Mouse (Mus musculus) fibroblast of lung, adult 2 months (primary cell): ENCODE data around the gene Tnk1.

Experiments used
- DNase-seq: peaks from one replicate; pipeline ENCODE4 v3.0.0-alpha.2; 2011; ENCODE audit warnings: low read depth

Tnk1 gene

DNA sequence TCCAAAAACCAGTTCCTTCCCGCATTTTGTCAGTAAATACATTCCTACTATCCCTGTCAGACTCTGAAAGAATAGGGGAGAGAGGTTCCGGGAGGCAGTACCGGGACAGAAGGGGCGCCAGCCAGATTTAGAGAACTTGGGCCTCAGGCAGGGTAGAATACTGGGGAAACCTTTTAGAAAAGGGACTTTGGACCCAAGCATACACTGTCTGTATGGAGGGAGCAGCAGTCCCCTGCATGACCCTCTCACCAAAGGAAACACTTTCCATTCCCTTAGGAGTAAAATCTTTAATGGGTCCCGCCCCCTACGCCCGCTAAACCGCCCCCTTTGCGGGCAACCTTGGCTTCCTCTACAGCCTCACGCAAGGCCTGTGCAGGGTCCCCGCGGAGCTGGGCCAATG is 55.2 kb downstream of the Tnk1 start:
- no peak for DNase-seq

DNA sequence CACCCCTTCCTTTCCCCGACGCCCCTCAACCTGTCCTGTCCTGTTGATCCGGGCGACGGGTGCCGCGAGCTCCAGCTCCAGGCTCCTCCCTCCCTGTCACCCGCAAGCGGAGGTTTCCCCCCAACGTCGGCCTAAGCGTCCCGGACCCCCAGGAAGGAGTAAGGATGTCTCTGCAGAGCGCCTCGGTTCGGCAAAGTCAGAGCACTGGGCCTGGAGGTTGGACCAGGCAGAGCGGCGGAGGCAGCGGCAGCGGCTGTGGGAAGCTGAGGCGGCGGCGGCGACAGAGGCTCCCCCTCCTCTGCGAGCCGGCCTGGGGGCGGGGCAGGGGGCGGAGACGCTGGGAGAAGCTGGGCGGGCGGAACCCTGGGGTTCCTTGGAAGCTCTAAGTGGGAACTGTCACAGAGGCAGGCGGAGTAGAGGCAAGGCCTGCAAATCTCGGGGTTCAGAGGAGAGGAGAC is 55.9 kb downstream of the Tnk1 start:
- DNase-seq, result no peak

DNA sequence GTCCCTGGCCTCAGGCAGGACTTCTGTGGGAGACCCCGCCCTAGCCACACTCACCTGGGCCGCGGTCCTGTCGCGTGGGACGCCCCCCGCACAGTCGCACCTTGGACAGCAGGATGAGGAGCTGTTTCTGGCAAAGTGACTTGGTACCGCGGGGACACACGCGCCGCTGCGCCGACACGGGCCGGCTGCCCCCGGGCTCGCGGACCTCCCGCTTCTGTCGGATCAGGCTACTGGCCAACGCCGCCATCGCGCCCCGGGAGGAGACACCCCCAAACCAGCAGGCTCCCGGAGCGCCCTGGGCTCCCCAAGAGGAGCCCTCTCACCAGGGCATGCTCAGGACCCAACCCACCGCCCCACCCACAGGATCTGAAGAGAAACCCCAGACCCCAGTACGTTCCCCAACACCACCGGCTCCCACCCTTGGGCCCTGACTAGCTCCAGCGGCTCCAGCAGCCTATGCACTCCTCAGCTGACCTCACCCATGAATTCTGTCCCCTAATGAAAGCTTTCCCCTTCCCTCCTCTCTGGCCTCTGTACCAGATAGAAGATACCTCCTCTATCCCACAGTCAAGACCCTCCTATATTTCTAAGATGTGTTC is 57.1 kb downstream of the Tnk1 start, which contains the start of gene Fgf11:
TSS of gene Fgf11 (minus strand) at position 479 of the 599 bp plus-strand sequence.
- DNase-seq, result no peak
